Mouse (Mus musculus) mesoderm, embryonic 11.5 days (tissue): ENCODE data around the gene Ttc28.
A peak's percentile ranks its signal among the peaks of the same experiment; 100 is the strongest.

Source experiments
- DNase-seq: peaks from one replicate; pipeline ENCODE4 v3.0.0-alpha.2; 2012; ENCODE audit warnings: low read depth, low spot score

Ttc28 gene

DNA sequence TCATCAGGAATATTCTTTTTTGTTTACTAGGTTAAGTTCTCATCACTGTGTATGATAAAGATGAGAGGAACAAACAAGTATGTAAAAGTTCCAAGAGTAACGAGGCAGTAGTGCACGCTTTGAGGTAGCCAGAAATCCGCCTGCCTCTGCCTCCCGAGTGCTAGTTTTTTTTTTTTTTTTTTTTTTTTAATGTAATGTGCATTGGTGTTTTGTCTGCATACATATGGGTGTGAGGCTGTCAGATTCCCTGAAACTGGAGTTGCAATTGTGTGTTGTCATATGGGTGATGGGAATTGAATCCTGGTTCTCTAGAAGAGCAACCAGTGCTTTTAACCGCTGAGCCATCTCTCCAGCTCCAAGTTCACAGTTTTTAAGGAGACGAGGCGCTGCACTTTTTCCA lies 561 bp upstream of the Ttc28 start:
- no peak for DNase-seq

DNA sequence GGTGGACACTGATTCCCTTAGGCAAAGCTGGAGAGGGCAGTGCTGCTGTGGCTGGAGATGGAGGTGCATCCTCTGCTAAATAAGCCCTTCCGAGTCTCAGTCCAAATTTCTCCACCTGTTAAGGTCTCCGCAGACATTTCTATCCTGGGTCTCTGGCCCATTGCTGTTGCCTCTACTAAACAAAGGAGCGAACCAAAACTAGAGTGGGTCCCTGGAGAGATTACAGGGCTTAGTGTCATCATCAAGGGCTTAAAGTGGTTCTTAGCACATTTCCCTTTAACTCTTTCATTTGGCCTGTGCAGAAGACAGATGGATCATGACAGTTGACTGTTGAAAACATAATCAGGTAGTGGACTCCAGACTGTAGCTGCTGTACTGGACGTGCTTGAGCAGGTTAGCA lies 9.0 kb downstream of the Ttc28 start:
- DNase-seq = no peak

DNA sequence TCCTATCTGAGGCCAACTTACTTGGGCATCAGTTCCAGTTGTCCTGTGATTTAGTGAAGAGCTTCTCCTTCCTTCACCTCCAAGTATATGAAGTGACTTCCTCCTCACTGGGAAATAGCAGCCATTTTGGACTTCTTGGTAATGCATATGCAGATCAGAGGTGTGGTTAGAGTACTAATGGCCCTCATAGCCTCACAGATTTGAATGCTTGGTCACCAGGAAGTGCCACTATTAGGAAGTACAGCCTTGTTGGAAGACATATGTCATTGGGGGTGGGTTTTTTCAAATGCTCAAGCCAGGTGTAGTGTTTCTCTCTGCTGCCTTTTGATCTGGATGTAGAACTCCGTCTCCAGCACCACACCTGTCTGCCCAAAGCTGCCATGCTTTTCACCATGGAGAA lies 10.3 kb downstream of the Ttc28 start:
- DNase-seq = no peak

DNA sequence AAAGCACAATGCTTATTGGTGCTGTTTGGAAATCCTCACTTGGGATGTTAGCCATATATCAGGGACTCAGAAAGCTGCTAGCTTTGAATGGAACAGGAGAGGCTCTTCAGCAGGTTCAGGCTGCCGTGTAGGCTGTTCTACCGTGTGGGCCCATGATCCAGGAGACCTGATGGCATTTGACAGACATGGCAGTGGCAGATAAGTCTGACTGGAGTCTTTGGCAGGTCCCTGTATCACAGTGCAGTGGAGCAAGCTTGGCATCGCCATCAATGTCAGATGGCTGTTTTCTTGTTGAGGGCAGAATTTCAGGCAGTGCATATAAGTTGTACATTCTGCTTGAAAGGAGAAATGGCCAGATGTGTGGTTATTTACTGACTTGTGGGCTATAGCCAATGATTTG lies 11.0 kb downstream of the Ttc28 start:
- DNase-seq = no peak

DNA sequence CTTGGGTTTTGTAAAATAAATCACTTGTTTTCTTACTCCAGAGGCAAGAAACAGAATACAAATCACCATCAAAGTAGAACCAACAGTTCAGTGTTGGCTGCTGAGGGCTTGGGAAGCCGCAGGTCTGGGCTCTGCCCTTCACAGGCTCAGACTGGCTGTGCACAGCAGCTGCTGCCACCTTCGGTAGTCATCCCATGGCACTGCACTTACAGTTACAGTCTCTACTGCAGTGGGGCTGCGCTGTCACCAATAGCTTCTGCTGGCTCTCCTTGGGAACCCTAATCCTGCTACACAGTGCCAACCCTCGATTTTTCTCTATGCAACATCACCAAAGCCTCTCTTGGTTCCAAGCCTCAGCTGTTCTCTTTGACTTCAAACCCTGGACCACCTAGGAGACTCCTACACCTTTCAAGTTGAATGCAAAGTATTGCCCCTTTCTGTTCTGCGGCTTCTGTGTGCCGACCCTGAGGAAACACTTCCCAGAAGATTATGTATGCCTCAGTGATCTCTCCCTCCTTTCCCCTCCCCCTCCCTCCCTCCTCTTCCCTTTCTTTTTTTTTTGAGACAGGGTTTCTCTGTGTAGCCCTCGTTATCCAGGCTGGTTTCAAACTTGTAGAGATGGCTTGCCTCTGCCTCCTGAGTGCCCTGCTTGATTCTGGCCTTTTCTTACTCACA lies 17.6 kb downstream of the Ttc28 start:
- DNase-seq = no peak

DNA sequence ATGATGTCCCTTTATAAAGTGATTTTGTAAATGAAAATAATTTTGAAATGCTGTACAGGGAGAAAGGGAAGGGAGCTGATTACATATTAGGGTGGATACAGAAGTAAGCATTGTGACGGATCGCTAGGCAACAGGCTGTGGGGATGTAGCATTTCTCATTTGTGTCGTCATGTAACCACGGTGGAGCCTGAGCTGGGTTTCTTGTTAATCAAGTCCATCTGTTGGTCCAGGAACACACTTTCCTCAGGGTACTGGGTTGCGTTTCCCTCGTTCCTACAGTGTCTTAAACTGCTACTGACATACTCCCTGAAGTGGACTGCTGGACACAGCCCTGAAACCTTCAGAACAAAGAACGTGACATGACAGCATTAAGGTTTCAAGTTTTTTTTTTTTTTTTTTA lies 18.6 kb downstream of the Ttc28 start:
- peak; percentile 71 for DNase-seq

DNA sequence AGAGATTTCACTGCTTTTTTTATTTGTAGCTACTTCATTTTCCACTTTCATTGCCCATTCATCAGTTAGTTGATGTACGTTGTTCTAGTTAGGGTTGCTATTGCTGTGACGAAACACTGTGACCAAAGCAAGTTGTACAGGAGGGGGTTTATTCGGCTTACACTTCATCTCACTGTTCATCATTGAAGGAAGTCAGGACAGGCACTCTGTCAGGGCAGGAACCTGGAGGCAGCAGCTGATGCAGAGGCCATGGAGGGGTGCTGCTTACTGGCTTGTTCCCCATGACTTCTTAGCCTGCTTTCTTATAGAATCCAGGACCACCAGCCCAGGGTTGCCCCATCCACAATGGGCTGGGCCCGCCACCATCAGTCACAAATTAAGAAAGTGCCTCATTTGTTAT lies 19.2 kb downstream of the Ttc28 start:
- no peak for DNase-seq

DNA sequence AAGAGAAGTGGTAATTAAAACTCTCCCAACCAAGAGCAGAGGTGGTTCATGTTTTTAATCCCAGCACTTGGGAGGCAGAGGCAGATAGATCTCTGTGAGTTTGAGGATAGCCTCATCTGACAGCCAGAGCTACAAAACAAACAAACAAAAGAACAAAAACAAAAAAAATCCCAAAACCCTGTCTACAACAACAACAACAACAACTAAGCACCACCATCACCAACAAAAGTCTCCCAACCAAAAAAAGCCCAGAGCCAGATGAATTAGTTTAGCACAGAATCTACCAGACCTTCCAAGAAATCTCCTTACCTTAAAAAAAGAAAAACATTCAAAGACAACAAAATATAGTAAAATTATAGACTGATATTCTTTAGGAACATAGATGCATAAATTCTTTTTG lies 20.7 kb downstream of the Ttc28 start:
- no peak for DNase-seq

DNA sequence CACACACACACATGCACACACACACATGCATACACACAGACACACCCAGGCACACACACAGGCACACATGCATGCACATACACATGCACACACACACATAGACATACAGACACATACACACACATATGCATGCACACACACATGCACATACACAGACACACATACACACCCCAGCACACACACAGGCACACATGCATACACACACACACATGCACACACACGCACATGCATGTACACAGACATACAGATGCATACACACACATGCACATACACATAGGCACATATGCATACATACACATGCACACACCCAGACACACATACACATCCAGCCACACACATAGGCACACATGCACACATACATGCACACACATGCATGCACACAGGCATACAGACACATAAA lies 27.1 kb downstream of the Ttc28 start:
- no peak for DNase-seq

DNA sequence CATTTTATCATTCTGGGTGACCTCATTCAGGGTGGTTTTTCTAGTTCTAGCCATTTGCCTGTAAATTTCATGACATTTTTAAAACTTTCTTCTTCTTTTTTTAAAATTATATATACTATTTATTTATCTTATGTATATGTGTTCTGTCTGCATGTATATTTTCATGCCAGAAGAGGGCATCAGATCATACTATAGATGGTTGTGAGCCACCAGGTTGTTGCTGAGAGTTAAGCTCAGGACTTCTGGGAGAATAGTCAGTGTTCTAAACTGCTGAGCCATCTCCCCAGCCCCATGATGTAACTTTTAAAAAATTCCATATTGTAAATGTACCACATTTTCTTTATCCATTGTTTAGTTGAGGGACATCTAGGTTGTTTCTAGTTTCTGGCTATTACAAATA lies 29.3 kb downstream of the Ttc28 start:
- DNase-seq = no peak

DNA sequence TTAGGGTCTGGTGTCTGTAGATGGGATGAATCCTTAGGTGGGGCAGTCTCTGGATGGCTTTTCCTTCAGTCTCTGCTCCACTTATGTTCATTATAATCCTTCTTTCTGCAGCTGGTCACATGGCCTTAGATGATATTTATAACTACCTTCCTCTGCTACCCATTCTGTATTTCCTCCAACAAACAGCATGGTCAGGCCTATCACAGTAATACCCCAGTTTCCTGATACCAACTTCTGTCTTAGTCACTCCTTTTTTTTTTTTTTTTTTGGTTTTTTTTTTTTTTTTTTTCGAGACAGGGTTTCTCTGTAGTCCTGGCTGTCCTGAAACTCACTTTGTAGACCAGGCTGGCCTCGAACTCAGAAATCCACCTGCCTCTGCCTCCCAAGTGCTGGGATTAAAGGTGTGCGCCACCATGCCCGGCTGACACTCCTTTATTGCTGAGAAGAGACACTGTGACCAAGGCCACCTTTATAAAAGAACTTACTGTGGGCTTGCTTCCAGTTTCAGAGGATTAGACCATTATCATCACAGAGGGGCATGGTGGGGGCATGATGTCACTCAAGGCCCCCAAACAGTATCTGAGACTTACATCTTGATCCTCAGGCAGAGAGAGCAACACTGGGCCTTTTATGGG lies 30.5 kb downstream of the Ttc28 start:
- DNase-seq = no peak

DNA sequence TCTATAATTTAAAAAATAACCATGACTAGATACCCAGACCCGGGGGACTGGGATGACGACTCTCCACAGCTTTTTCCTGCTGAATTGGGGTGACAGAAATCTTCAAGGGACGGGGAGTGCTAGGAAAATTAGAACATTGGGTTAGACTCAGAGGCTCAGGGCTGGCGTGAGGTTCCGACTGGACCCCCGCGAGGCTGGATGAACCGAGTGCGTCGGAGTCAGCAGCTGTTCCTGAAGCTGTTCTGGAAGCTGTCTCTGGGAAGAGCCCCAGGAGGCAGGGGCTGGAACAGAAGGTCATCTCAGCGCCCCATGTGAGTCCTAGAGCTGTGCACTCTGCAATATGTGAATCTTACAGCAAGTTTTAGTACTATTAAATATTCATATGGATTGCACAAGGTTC lies 35.3 kb downstream of the Ttc28 start:
- no peak for DNase-seq

DNA sequence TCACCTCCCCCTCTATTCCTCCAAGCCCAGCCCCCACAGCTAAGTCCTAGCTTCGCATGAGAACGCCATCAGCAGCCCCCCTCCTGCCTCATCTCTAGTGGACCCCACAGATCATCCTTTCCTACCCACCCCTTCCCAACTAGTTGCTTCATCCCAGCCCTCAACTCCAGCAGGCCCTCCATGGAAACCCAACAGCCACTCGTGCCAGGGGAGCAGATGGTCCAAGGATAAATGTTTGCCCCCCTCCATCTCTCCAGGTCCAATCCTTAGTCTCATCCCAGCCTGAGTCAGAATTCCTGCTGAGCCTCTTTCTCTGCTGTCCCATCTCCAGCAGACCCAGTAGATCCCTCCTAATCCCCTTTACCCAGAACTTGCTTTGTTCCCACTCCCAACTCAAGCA lies 36.6 kb downstream of the Ttc28 start:
- DNase-seq = no peak

DNA sequence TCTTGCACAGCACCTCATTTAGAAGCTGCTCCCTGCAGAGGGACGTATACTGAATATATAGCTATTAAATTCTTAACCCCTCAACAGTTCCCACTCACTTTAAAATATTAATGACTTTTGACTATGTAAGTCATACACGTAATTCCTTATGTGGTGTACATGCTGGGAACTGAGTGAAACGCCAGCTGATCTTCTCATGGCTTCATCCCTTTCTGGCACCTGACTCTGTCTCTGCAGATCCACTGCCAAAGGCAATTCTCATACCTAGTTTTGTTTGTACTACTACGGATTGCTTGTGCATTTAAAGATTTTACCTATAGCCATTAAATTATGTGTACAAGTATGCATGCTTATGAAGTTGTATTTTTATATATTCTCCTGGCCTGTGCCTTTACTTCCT lies 39.9 kb downstream of the Ttc28 start:
- DNase-seq = no peak

DNA sequence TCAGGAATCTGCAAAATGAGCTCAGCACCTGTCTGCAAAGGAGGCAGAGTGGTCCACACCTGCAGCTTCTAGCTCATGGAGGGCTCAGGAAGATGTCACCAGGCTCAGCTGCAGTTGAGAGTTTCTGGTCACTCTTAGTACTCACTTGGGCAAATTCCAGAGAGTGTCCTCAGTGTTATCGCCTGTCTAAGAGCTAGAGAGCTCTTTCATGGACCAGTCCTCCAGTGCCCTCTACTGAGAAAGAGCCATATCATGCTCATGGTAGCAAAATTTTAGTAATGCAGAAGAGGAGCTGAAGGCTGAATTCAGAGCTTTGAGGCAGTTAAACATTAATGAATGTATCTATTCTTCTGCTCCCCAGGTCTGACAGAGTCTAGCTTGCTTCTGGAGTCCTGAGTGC lies 43.7 kb downstream of the Ttc28 start:
- DNase-seq = no peak

DNA sequence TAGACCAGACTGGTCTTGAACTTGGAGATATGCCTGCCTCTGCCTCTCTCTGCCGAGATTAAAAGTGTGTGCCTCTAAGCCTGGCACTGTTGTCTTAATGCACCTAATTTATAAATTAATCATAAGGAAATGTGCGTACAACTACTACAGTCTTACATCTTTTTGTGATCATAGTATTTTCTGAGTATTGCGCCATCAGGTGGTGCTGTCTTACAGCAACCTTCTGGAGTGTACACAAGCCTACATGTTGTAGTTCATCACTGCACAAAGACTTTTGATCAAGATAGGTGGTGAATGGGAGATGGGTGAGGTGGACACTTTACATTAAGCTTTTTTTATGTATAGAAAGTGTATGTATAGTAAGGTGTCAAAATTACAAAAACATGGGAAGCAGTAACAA lies 45.0 kb downstream of the Ttc28 start:
- no peak for DNase-seq

DNA sequence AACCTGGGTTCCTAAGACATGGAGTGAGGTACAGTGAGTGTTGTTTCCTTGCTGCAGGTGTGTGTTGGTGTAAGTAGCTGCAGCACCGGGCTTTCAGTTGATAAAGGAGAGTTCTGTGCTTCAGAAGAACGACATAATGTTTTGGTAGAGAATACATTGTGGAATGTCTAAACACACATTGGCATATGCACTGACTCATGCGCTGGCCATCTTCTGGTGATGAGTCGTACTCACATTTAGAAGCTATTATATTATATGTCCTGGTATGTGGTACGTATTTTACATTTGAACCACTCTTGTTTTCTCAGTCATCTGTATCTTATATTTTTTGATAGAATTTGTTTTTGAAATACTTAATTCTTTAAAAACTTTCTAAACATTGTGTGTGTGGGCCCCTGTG lies 46.2 kb downstream of the Ttc28 start:
- no peak for DNase-seq

DNA sequence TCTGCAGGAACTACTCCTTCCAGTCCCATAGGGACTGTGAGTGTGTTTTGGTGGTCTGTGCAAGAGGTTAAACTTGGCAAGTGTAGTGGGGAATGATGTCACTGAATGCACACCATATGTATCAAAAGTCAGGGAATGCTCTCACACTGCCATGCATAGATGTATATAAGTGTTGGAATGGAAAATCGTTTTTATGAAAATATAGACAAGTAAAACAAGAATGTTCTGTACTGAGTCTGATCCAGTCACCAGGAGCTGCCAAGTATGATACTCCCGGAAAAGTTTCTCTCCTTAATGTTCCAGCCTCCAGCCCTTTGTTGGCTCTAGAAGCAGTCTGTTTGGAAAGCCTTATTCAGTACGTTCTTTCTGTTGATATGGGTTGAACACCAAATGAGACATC lies 48.7 kb downstream of the Ttc28 start:
- DNase-seq = no peak

DNA sequence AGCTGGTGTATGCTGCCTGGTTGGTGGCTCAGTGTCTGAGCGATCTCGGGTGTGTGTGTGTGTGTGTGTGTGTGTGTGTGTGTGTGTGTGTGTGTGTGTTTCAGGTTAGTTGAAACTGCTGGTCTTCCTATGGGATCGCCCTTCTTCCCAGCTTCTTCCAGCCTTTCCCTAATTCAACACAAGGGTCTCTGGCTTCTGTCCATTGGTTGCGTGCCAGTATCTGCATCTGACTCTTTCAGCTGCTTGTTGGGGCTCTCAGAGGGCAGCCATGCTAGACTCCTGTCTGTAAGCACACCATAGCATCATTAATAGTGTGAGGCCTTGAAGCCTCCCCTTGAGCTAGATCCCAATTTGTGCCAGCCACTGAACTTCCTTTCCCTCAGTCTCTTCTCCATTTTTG lies 49.7 kb downstream of the Ttc28 start:
- no peak for DNase-seq

DNA sequence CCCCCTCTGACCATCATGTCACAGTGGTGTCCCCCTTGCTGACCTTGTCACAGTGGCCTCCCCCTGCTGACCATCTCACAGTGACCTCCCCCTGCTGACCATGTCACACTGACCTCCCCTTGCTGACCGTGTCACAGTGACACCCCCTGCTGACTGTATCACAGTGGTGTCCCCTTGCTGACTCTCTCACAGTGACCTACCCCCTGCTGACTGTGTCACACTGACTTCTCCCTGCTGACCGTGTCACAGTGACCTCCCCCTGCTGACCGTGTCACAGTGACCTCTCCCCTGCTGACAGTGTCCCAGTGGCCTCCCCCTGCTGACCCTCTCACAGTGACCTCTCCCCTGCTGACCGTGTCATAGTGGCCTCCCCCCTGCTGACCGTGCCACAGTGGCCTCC lies 57.0 kb downstream of the Ttc28 start:
- no peak for DNase-seq

DNA sequence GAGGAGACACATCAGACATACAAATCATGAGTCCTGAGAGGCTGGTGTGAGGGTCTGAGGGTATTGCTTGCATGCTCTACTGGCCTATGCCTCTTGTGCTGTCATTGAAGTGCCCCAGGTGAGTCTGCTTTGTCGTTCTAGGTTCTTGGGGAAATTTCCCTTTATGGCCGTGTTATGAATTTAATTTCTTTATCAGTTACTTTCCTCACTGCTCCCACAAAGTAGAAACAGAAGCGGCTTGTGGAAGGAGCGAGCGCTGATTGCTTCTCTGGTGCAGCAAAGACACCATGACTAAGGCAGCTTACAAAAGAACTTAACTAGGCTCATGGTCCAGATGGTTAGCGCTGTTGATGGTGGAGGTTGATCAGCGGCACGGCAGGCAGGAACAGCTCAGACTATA lies 64.7 kb downstream of the Ttc28 start:
- DNase-seq = no peak

DNA sequence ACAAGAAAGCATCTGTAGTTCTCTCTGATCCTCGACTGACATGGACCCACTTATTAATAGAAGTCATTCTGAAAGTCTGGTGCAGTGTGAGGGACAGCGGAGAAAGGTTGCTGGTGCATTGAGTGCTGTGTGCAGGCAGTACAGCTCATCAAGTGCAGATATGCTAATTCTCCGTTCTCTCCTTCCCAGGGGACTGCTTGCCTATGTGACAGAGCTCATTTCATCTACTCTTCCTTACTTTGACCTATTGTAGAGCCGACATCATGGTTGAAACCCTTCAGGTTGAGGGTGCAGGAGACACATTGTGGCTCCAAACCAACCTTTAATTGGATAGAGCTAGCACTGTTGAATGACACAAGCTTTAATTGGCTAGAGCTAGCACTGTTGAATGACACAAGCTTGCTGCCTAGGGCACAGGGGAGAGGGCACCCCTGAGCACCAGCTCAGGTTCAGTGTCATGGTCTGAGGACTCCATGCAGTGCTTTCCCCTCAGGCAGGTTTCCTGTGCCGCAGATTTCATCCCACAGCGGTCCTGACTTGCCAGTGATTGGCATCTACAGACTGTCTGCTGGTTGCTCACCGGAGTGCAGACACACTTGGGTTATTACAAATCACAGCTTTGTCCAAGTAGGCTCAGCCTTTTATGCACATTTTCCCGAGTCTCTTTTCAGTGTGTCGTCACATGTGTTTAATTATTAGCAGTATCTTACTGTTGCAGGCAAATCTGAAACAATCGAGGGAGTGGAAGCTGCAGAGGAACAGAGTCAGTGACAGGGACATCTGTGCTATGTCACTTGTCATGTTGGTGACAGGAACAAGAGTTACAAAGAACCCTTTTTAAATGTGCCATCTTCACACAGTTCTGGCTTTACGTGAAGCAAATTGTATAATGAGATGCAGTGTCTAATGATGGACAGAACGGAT lies 69.1 kb downstream of the Ttc28 start:
- no peak for DNase-seq

DNA sequence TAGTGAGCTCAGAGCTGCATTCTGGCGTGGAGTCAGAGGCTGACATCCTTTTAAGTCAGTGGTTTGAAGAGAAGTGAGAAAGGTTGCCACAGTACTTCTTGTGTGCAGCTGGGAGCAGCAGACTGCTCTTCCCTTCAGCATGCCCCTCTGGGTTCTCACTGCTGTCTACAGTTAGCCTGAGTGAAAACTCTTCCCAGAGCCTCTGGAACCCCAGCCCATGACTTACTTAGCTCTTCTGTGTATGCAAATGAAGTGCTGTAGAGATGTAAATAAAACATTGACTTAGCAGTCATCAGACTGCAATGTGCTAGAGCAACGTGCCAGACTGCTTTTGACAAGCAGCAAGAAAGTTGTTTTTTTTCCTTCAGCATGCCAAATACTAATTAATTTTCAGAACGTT lies 70.2 kb downstream of the Ttc28 start:
- DNase-seq = no peak
